Mouse (Mus musculus): ENCODE results near the gene Lcn10. TPM values are rescaled to one million over a fixed set of nuclear protein-coding genes. Genes with fewer than 3 reads are reported as not detected.

Gene Lcn10
- polyA plus RNA-seq, 1 experiment from 2014 or later = not detected

GRCm38 (mm10) chr2:25661245-25661970, 21.1 kb upstream of the Lcn10 start:
- no peak overlapping the region for H3K27ac ChIP-seq (ENCODE audit: low read length)
- no peak overlapping the region for H3K4me3 ChIP-seq (ENCODE audit: low read length)
- no peaks in the 10 kb centered on the region for H3K27me3 ChIP-seq (replicated peaks; ENCODE audit: control insufficient read depth, insufficient read depth, low read length)
- no peak for ATAC-seq
- no peak overlapping the region for H3K9ac ChIP-seq (ENCODE audit: low read depth, low read length)
- no peaks in the 10 kb centered on the region for H3K4me1 ChIP-seq (ENCODE audit: control insufficient read depth, insufficient read depth, low read length)
- no peaks in the 10 kb centered on the region for H3K36me3 ChIP-seq (ENCODE audit: control insufficient read depth, insufficient read depth, low read length)
- WGBS = 86% methylated on average over 6 of the region's 6 CpGs
- H3K4me2 ChIP-seq (ENCODE audit: low read depth, low read length) = no peak overlapping the region
- no peaks in the 10 kb centered on the region for H3K9me3 ChIP-seq (ENCODE audit: control insufficient read depth, low read length)

GRCm38 (mm10) chr2:25663511-25663910, 19.0 kb upstream of the Lcn10 start:
- no peak overlapping the region for H3K4me2 ChIP-seq (ENCODE audit: low read depth, low read length)
- H3K27ac ChIP-seq (ENCODE audit: low read length) = no peak overlapping the region
- no peak overlapping the region for H3K4me3 ChIP-seq (ENCODE audit: low read length)
- no peaks in the 10 kb centered on the region for H3K9me3 ChIP-seq (ENCODE audit: control insufficient read depth, low read length)
- ATAC-seq = no peak
- H3K27me3 ChIP-seq (replicated peaks; ENCODE audit: control insufficient read depth, insufficient read depth, low read length) = no peaks in the 10 kb centered on the region
- 60% methylated on average over 1 of the region's 1 CpGs for WGBS
- no peaks in the 10 kb centered on the region for H3K4me1 ChIP-seq (ENCODE audit: control insufficient read depth, insufficient read depth, low read length)
- H3K9ac ChIP-seq (ENCODE audit: low read depth, low read length) = no peak overlapping the region
- no peaks in the 10 kb centered on the region for H3K36me3 ChIP-seq (ENCODE audit: control insufficient read depth, insufficient read depth, low read length)

GRCm38 (mm10) chr2:25664125-25664524, 18.4 kb upstream of the Lcn10 start:
- no peaks in the 10 kb centered on the region for H3K27me3 ChIP-seq (replicated peaks; ENCODE audit: control insufficient read depth, insufficient read depth, low read length)
- H3K4me2 ChIP-seq (ENCODE audit: low read depth, low read length) = no peak overlapping the region
- ATAC-seq = no peak
- 88% methylated on average over 5 of the region's 5 CpGs for WGBS
- no peak overlapping the region for H3K27ac ChIP-seq (ENCODE audit: low read length)
- no peak overlapping the region for H3K9ac ChIP-seq (ENCODE audit: low read depth, low read length)
- H3K36me3 ChIP-seq (ENCODE audit: control insufficient read depth, insufficient read depth, low read length) = no peaks in the 10 kb centered on the region
- H3K9me3 ChIP-seq (ENCODE audit: control insufficient read depth, low read length) = no peaks in the 10 kb centered on the region
- no peak overlapping the region for H3K4me3 ChIP-seq (ENCODE audit: low read length)
- no peaks in the 10 kb centered on the region for H3K4me1 ChIP-seq (ENCODE audit: control insufficient read depth, insufficient read depth, low read length)

GRCm38 (mm10) chr2:25666516-25666915, 16.0 kb upstream of the Lcn10 start:
- Histone ChIP-seq H3K9me3 (ENCODE audit: control insufficient read depth, low read length) (no peaks in the 10 kb centered on the region), H3K36me3 (ENCODE audit: control insufficient read depth, insufficient read depth, low read length) (no peaks in the 10 kb centered on the region), H3K27ac (ENCODE audit: low read length) (no peak overlapping the region), H3K4me1 (ENCODE audit: control insufficient read depth, insufficient read depth, low read length) (no peaks in the 10 kb centered on the region), H3K9ac (ENCODE audit: low read depth, low read length) (no peak overlapping the region), H3K27me3 (replicated peaks; ENCODE audit: control insufficient read depth, insufficient read depth, low read length) (no peaks in the 10 kb centered on the region), H3K4me2 (ENCODE audit: low read depth, low read length) (no peak overlapping the region), H3K4me3 (ENCODE audit: low read length) (no peak overlapping the region)
- WGBS = 63% methylated on average over 1 of the region's 1 CpGs
- ATAC-seq = no peak

- no peaks in the 10 kb centered on the region for H3K9me3 ChIP-seq (ENCODE audit: control insufficient read depth, low read length)
- H3K27me3 ChIP-seq (replicated peaks; ENCODE audit: control insufficient read depth, insufficient read depth, low read length) = 0 out of 2 replicates have a peak, but pooled peaks cover 2% of the 10 kb centered on the region
- WGBS = 89% methylated on average over 3 of the region's 3 CpGs
- no peak within 1 kb of the TSS for H3K4me3 ChIP-seq (ENCODE audit: low read length)
- no peak within 1 kb of the TSS for H3K9ac ChIP-seq (ENCODE audit: low read depth, low read length)
- H3K27ac ChIP-seq (ENCODE audit: low read length) = no peak within 1 kb of the TSS
- no peak for ATAC-seq
- H3K4me2 ChIP-seq (ENCODE audit: low read depth, low read length) = no peak within 1 kb of the TSS
- no peaks in the 10 kb centered on the region for H3K36me3 ChIP-seq (ENCODE audit: control insufficient read depth, insufficient read depth, low read length)
- H3K4me1 ChIP-seq (ENCODE audit: control insufficient read depth, insufficient read depth, low read length) = no peaks in the 10 kb centered on the region
Measured at GRCm38 (mm10) chr2:25676486-25676885, 6.0 kb upstream of the Lcn10 start, which contains the start of gene Lcn6. Gene Lcn6 (plus strand): TSS chr2:25676786.

- no peak overlapping the region for H3K4me2 ChIP-seq (ENCODE audit: low read depth, low read length)
- H3K9me3 ChIP-seq (ENCODE audit: control insufficient read depth, low read length) = no peaks in the 10 kb centered on the region
- no peak overlapping the region for H3K4me3 ChIP-seq (ENCODE audit: low read length)
- 78% methylated on average over 6 of the region's 6 CpGs for WGBS
- no peak for ATAC-seq
- H3K9ac ChIP-seq (ENCODE audit: low read depth, low read length) = no peak overlapping the region
- 0 out of 2 replicates have a peak, but pooled peaks cover 2% of the 10 kb centered on the region for H3K27me3 ChIP-seq (replicated peaks; ENCODE audit: control insufficient read depth, insufficient read depth, low read length)
- H3K36me3 ChIP-seq (ENCODE audit: control insufficient read depth, insufficient read depth, low read length) = no peaks in the 10 kb centered on the region
- no peak overlapping the region for H3K27ac ChIP-seq (ENCODE audit: low read length)
- no peaks in the 10 kb centered on the region for H3K4me1 ChIP-seq (ENCODE audit: control insufficient read depth, insufficient read depth, low read length)
Measured at GRCm38 (mm10) chr2:25679559-25679958, 3.0 kb upstream of the Lcn10 start.

GRCm38 (mm10) chr2:25686941-25687340, 4.4 kb downstream of the Lcn10 start:
- WGBS = 80% methylated on average over 4 of the region's 4 CpGs
- ATAC-seq = no peak
- H3K27ac ChIP-seq (ENCODE audit: low read length) = no peak overlapping the region

GRCm38 (mm10) chr2:25694605-25695004, 12.1 kb downstream of the Lcn10 start:
- ATAC-seq = peak; percentile 79
- Histone ChIP-seq H3K27ac (ENCODE audit: low read length) (no peak overlapping the region), H3K4me1 (ENCODE audit: control insufficient read depth, insufficient read depth, low read length) (no peaks in the 10 kb centered on the region), H3K4me2 (ENCODE audit: low read depth, low read length) (no peak overlapping the region), H3K9me3 (ENCODE audit: control insufficient read depth, low read length) (no peaks in the 10 kb centered on the region), H3K9ac (ENCODE audit: low read depth, low read length) (no peak overlapping the region), H3K36me3 (ENCODE audit: control insufficient read depth, insufficient read depth, low read length) (no peaks in the 10 kb centered on the region), H3K4me3 (ENCODE audit: low read length) (no peak overlapping the region), H3K27me3 (replicated peaks; ENCODE audit: control insufficient read depth, insufficient read depth, low read length) (no peaks in the 10 kb centered on the region)

More at GRCm38 (mm10) chr2:25686941-25687340, 4.4 kb downstream of the Lcn10 start:
- H3K4me2 ChIP-seq (ENCODE audit: low read depth, low read length) = no peak overlapping the region
- no peaks in the 10 kb centered on the region for H3K27me3 ChIP-seq (replicated peaks; ENCODE audit: control insufficient read depth, insufficient read depth, low read length)
- H3K4me1 ChIP-seq (ENCODE audit: control insufficient read depth, insufficient read depth, low read length) = no peaks in the 10 kb centered on the region
- no peaks in the 10 kb centered on the region for H3K36me3 ChIP-seq (ENCODE audit: control insufficient read depth, insufficient read depth, low read length)
- no peak overlapping the region for H3K9ac ChIP-seq (ENCODE audit: low read depth, low read length)
- no peaks in the 10 kb centered on the region for H3K9me3 ChIP-seq (ENCODE audit: control insufficient read depth, low read length)
- H3K4me3 ChIP-seq (ENCODE audit: low read length) = no peak overlapping the region

- Histone ChIP-seq H3K4me2 (ENCODE audit: low read depth, low read length) (no peak overlapping the region), H3K4me1 (ENCODE audit: control insufficient read depth, insufficient read depth, low read length) (no peaks in the 10 kb centered on the region), H3K9me3 (ENCODE audit: control insufficient read depth, low read length) (no peaks in the 10 kb centered on the region), H3K27ac (ENCODE audit: low read length) (no peak overlapping the region), H3K36me3 (ENCODE audit: control insufficient read depth, insufficient read depth, low read length) (no peaks in the 10 kb centered on the region), H3K4me3 (ENCODE audit: low read length) (no peak overlapping the region), H3K27me3 (replicated peaks; ENCODE audit: control insufficient read depth, insufficient read depth, low read length) (no peaks in the 10 kb centered on the region), H3K9ac (ENCODE audit: low read depth, low read length) (no peak overlapping the region)
- 70% methylated on average over 4 of the region's 4 CpGs for WGBS
- ATAC-seq = no peak
Measured at GRCm38 (mm10) chr2:25696951-25697350, 14.4 kb downstream of the Lcn10 start.

- Histone ChIP-seq H3K4me3 (ENCODE audit: low read length) (no peak overlapping the region), H3K36me3 (ENCODE audit: control insufficient read depth, insufficient read depth, low read length) (no peaks in the 10 kb centered on the region), H3K4me1 (ENCODE audit: control insufficient read depth, insufficient read depth, low read length) (no peaks in the 10 kb centered on the region), H3K27ac (ENCODE audit: low read length) (no peak overlapping the region), H3K4me2 (ENCODE audit: low read depth, low read length) (no peak overlapping the region), H3K9me3 (ENCODE audit: control insufficient read depth, low read length) (no peaks in the 10 kb centered on the region), H3K27me3 (replicated peaks; ENCODE audit: control insufficient read depth, insufficient read depth, low read length) (no peaks in the 10 kb centered on the region), H3K9ac (ENCODE audit: low read depth, low read length) (no peak overlapping the region)
- 83% methylated on average over 2 of the region's 2 CpGs for WGBS
- no peak for ATAC-seq
Measured at GRCm38 (mm10) chr2:25698696-25699095, 16.2 kb downstream of the Lcn10 start.

Data from intestine, embryonic 16.5 days (tissue).